Mouse (Mus musculus) stomach, embryonic 16.5 days (tissue): ENCODE data around the gene Fgf22. TPM values are rescaled to one million over a fixed set of nuclear protein-coding genes. Genes with fewer than 3 reads are reported as not detected.

Experiments
- ATAC-seq: fragments of 200-750 bp; cut with Nextera tagmentation; 2 replicates; pipeline ENCODE4 v1.8.0; 2017; ENCODE audit warnings: moderate number of reproducible peaks, moderate TSS enrichment; ENCODE audit not compliant: insufficient read depth, low FRiP score
- H3K27ac ChIP-seq: fragments of 300-500 bp; sonication (generic); 2 replicates; pipeline ENCODE4 v1.5.1; 2014; ENCODE audit warnings: low read length
- H3K27me3 ChIP-seq: fragments of 300-500 bp; sonication (generic); 2 replicates; pipeline ENCODE4 v1.6.1; 2014; ENCODE audit warnings: low read length, control low read depth, mixed read lengths; ENCODE audit not compliant: control insufficient read depth, insufficient read depth
- H3K36me3 ChIP-seq: fragments of 300-500 bp; sonication (generic); 2 replicates; pipeline ENCODE4 v1.6.1; 2014; ENCODE audit warnings: low read length; ENCODE audit not compliant: control insufficient read depth, insufficient read depth
- H3K4me1 ChIP-seq: fragments of 300-500 bp; sonication (generic); 2 replicates; pipeline ENCODE4 v1.6.1; 2014; ENCODE audit warnings: low read length, control low read depth, mixed read lengths; ENCODE audit not compliant: control insufficient read depth, insufficient read depth
- H3K4me2 ChIP-seq: fragments of 300-500 bp; sonication (generic); 2 replicates; pipeline ENCODE4 v1.6.1; 2014; ENCODE audit warnings: low read depth, low read length, mixed read lengths
- H3K4me3 ChIP-seq: fragments of 300-500 bp; sonication (generic); replicated peaks from 2 replicates; pipeline ENCODE4 v1.5.1; 2014; ENCODE audit warnings: mild to moderate bottlenecking, low read length
- H3K9ac ChIP-seq: fragments of 300-500 bp; sonication (generic); 2 replicates; pipeline ENCODE4 v1.6.1; 2014; ENCODE audit warnings: low read length
- H3K9me3 ChIP-seq: fragments of 300-500 bp; sonication (generic); replicated peaks from 2 replicates; pipeline ENCODE4 v1.6.1; 2016; ENCODE audit warnings: low read length, control low read depth; ENCODE audit not compliant: control insufficient read depth
- WGBS: fragments of 180-500 bp; shearing (Covaris S2); extraction: QIAGEN DNeasy Blood & Tissue Kit; methylation state at CpG from one replicate; pipeline ENCODE4 v1.1.7; 2014; 5-methylcytosine and 5-hydroxymethylcytosine counted together
- polyA plus RNA-seq: library from polyadenylated mRNA; unstranded; fragments of >200 nt; fragmentation: Nextera tagmentation; extraction: Ambion mirVana; gene quantifications from 2 replicates; pipeline ENCODE4 v1.2.1, GENCODE M21; 2015

The Fgf22 gene
- polyA plus RNA-seq, 1 experiment from 2014 or later, result 0.37 TPM

GRCm38 (mm10) chr10:79760603-79761143 lies 5.8 kb downstream of the Fgf22 start:
- H3K4me1 ChIP-seq, result peaks cover 20% of the 10 kb centered on the region
- H3K36me3 ChIP-seq, result peaks cover 30% of the 10 kb centered on the region
- H3K27ac ChIP-seq, result no peak overlapping the region
- H3K4me3 ChIP-seq, result no peak overlapping the region
- H3K27me3 ChIP-seq, result no peaks in the 10 kb centered on the region
- no peak overlapping the region for H3K9ac ChIP-seq
- no peak overlapping the region for H3K4me2 ChIP-seq
- no peaks in the 10 kb centered on the region for H3K9me3 ChIP-seq
- no peak for ATAC-seq
- WGBS, result 86% methylated on average over 11 of the region's 11 CpGs

- peaks cover 24% of the 10 kb centered on the region for H3K4me1 ChIP-seq
- H3K27ac ChIP-seq, result no peak overlapping the region
- peaks cover 26% of the 10 kb centered on the region for H3K36me3 ChIP-seq
- H3K4me3 ChIP-seq, result no peak overlapping the region
- no peak overlapping the region for H3K4me2 ChIP-seq
- H3K27me3 ChIP-seq, result no peaks in the 10 kb centered on the region
- WGBS, result 79% methylated on average over 3 of the region's 3 CpGs
- no peaks in the 10 kb centered on the region for H3K9me3 ChIP-seq
- H3K9ac ChIP-seq, result no peak overlapping the region
- ATAC-seq, result no peak
Measured at GRCm38 (mm10) chr10:79762875-79763274, 8.0 kb downstream of the Fgf22 start.

- H3K36me3 ChIP-seq, result peaks cover 14% of the 10 kb centered on the region; the same call in 1 of the 2 replicates
- peaks cover 32% of the 10 kb centered on the region for H3K4me1 ChIP-seq
- no peak overlapping the region for H3K4me3 ChIP-seq
- no peaks in the 10 kb centered on the region for H3K9me3 ChIP-seq
- ATAC-seq, result no peak
- no peak overlapping the region for H3K27ac ChIP-seq
- no peak overlapping the region for H3K4me2 ChIP-seq
- H3K27me3 ChIP-seq, result no peaks in the 10 kb centered on the region
- WGBS, result 67% methylated on average over 7 of the region's 7 CpGs
- H3K9ac ChIP-seq, result 0 out of 2 replicates have a peak overlapping the region, but pooled peaks have one; percentile 43
Measured at GRCm38 (mm10) chr10:79764234-79764633, 9.4 kb downstream of the Fgf22 start.

GRCm38 (mm10) chr10:79765228-79765745 lies 10.4 kb downstream of the Fgf22 start:
- 56% methylated on average over 2 of the region's 2 CpGs for WGBS
- Histone ChIP-seq H3K4me1 (peaks cover 32% of the 10 kb centered on the region), H3K4me3 (peak overlapping the region; percentile 99), H3K36me3 (peaks cover 12% of the 10 kb centered on the region; the same call in 1 of the 2 replicates), H3K27me3 (no peaks in the 10 kb centered on the region), H3K4me2 (peak overlapping the region; percentile 89), H3K9ac (peak overlapping the region; percentile 99), H3K27ac (no peak overlapping the region), H3K9me3 (no peaks in the 10 kb centered on the region)
- no peak for ATAC-seq

GRCm38 (mm10) chr10:79766001-79766507 lies 11.2 kb downstream of the Fgf22 start:
- WGBS, result 5% methylated on average over 16 of the region's 16 CpGs
- H3K27me3 ChIP-seq, result no peaks in the 10 kb centered on the region
- H3K9me3 ChIP-seq, result no peaks in the 10 kb centered on the region
- peak overlapping the region; percentile 99 for H3K4me3 ChIP-seq
- H3K4me1 ChIP-seq, result peaks cover 32% of the 10 kb centered on the region
- peaks cover 6% of the 10 kb centered on the region; the same call in 1 of the 2 replicates for H3K36me3 ChIP-seq
- ATAC-seq, result no peak; the same call in 1 of the 2 replicates
- peak overlapping the region; percentile 89 for H3K4me2 ChIP-seq
- H3K27ac ChIP-seq, result peak overlapping the region; percentile 95
- peak overlapping the region; percentile 99 for H3K9ac ChIP-seq

GRCm38 (mm10) chr10:79766508-79767325 lies 11.8 kb downstream of the Fgf22 start, which contains the start of gene Rnf126:
TSS of gene Rnf126 (minus strand) at chr10:79766952.
- Histone ChIP-seq H3K27me3 (no peaks in the 10 kb centered on the region), H3K27ac (peak within 1 kb of the TSS; percentile 95), H3K9me3 (no peaks in the 10 kb centered on the region), H3K4me1 (peaks cover 32% of the 10 kb centered on the region), H3K9ac (peak within 1 kb of the TSS; percentile 99), H3K36me3 (no peaks in the 10 kb centered on the region), H3K4me2 (peak within 1 kb of the TSS; percentile 89), H3K4me3 (peak within 1 kb of the TSS; percentile 99)
- under 1% methylated on average over 99 of the region's 101 CpGs for WGBS
- peak; percentile 92 for ATAC-seq

GRCm38 (mm10) chr10:79767372-79768244 lies 12.7 kb downstream of the Fgf22 start:
- ATAC-seq, result peak; percentile 78
- no peaks in the 10 kb centered on the region; the same call in 1 of the 2 replicates for H3K9me3 ChIP-seq
- WGBS, result 10% methylated on average over 40 of the region's 40 CpGs

GRCm38 (mm10) chr10:79768400-79768799 lies 13.5 kb downstream of the Fgf22 start:
- no peaks in the 10 kb centered on the region for H3K36me3 ChIP-seq
- H3K4me3 ChIP-seq, result 0 out of 2 replicates have a peak overlapping the region, but pooled peaks have one; percentile 99
- H3K4me2 ChIP-seq, result no peak overlapping the region; the same call in 1 of the 2 replicates
- no peaks in the 10 kb centered on the region for H3K27me3 ChIP-seq
- H3K9me3 ChIP-seq, result no peaks in the 10 kb centered on the region; the same call in 1 of the 2 replicates
- H3K4me1 ChIP-seq, result peaks cover 32% of the 10 kb centered on the region
- no peak for ATAC-seq
- 2% methylated on average over 5 of the region's 5 CpGs for WGBS
- no peak overlapping the region for H3K27ac ChIP-seq
- H3K9ac ChIP-seq, result no peak overlapping the region

More at GRCm38 (mm10) chr10:79767372-79768244, 12.7 kb downstream of the Fgf22 start:
- Histone ChIP-seq H3K4me1 (peaks cover 32% of the 10 kb centered on the region), H3K4me3 (peak overlapping the region; percentile 99), H3K4me2 (peak overlapping the region; percentile 89), H3K9ac (peak overlapping the region; percentile 99), H3K27ac (peak overlapping the region; percentile 95), H3K36me3 (no peaks in the 10 kb centered on the region), H3K27me3 (no peaks in the 10 kb centered on the region)
